Mouse (Mus musculus) lung, postnatal 0 days (tissue): ENCODE results near the gene Gm45618.

ENCODE experiments used
- CTCF ChIP-seq: IDR thresholded peaks from 2 replicates; pipeline ENCODE4 v1.5.1; 2016; ENCODE audit warnings: antibody characterized with exemption, mild to moderate bottlenecking
- EP300 ChIP-seq: IDR thresholded peaks from 2 replicates; pipeline ENCODE4 v1.6.1; 2016; ENCODE audit warnings: antibody characterized with exemption, mild to moderate bottlenecking, control low read depth

DNA sequence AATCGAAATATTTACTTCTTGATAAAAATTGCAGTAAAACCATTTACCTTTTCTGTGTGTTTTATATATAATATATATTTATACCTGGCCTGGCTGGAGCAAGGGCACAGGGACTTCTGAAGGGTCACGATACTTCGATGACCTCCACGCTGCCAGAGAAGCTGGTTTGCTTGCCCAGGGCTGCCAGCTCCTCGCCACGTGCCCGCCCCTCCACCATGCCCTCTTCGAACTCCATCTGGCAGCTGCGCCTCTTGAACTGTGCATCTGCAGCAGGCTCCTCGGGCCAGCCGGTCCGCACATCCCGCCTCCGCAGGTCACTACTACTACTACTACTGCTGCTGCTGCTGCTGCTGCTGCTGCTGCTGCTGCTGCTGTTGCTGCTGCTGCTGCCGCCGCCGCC, 38.8 kb downstream of the Gm45618 start:
- TF ChIP-seq CTCF (no peak), EP300 (no peak)
